Mouse (Mus musculus): ENCODE data around the gene Urad. TPM values are rescaled to one million over a fixed set of nuclear protein-coding genes. Genes with fewer than 3 reads are reported as not detected.

Gene Urad
- polyA plus RNA-seq, 1 experiment from 2014 or later, result not detected

GRCm38 (mm10) chr5:147351931-147352330, 29.7 kb upstream of the Urad start:
- Histone ChIP-seq H3K4me3 (no peak overlapping the region), H3K4me1 (no peaks in the 10 kb centered on the region), H3K9ac (no peak overlapping the region), H3K36me3 (no peaks in the 10 kb centered on the region), H3K27ac (replicated peaks) (no peak overlapping the region), H3K4me2 (no peak overlapping the region), H3K9me3 (no peaks in the 10 kb centered on the region), H3K27me3 (replicated peaks) (no peaks in the 10 kb centered on the region)
- WGBS, result 75% methylated on average over 8 of the region's 8 CpGs
- no peak for ATAC-seq (ENCODE audit: extremely low read depth, insufficient number of reproducible peaks, low FRiP score, low TSS enrichment)

- no peak overlapping the region for H3K27ac ChIP-seq (replicated peaks)
- H3K9ac ChIP-seq, result no peak overlapping the region
- ATAC-seq (ENCODE audit: extremely low read depth, insufficient number of reproducible peaks, low FRiP score, low TSS enrichment), result no peak
- no peaks in the 10 kb centered on the region for H3K36me3 ChIP-seq
- H3K9me3 ChIP-seq, result no peaks in the 10 kb centered on the region
- no peaks in the 10 kb centered on the region for H3K27me3 ChIP-seq (replicated peaks)
- 42% methylated on average over 1 of the region's 1 CpGs for WGBS
- no peak overlapping the region for H3K4me3 ChIP-seq
- no peak overlapping the region for H3K4me2 ChIP-seq
- H3K4me1 ChIP-seq, result no peaks in the 10 kb centered on the region
Observed at GRCm38 (mm10) chr5:147345981-147346380, 23.7 kb upstream of the Urad start.

GRCm38 (mm10) chr5:147343904-147344303, 21.7 kb upstream of the Urad start:
- H3K36me3 ChIP-seq, result no peaks in the 10 kb centered on the region
- ATAC-seq (ENCODE audit: extremely low read depth, insufficient number of reproducible peaks, low FRiP score, low TSS enrichment), result no peak
- WGBS, result 78% methylated on average over 10 of the region's 10 CpGs
- H3K4me1 ChIP-seq, result no peaks in the 10 kb centered on the region
- no peaks in the 10 kb centered on the region for H3K9me3 ChIP-seq
- H3K4me3 ChIP-seq, result no peak overlapping the region
- no peak overlapping the region for H3K27ac ChIP-seq (replicated peaks)
- H3K9ac ChIP-seq, result no peak overlapping the region
- H3K27me3 ChIP-seq (replicated peaks), result no peaks in the 10 kb centered on the region
- no peak overlapping the region for H3K4me2 ChIP-seq

- Histone ChIP-seq H3K4me1 (no peaks in the 10 kb centered on the region), H3K36me3 (no peaks in the 10 kb centered on the region), H3K4me2 (no peak overlapping the region), H3K9me3 (no peaks in the 10 kb centered on the region), H3K27ac (replicated peaks) (no peak overlapping the region), H3K4me3 (no peak overlapping the region), H3K9ac (no peak overlapping the region), H3K27me3 (replicated peaks) (no peaks in the 10 kb centered on the region)
- ATAC-seq (ENCODE audit: extremely low read depth, insufficient number of reproducible peaks, low FRiP score, low TSS enrichment), result no peak
- 77% methylated on average over 6 of the region's 6 CpGs for WGBS
Observed at GRCm38 (mm10) chr5:147342901-147343300, 20.7 kb upstream of the Urad start.

GRCm38 (mm10) chr5:147340741-147341414, 18.6 kb upstream of the Urad start:
- Histone ChIP-seq H3K4me2 (no peak overlapping the region), H3K27me3 (replicated peaks) (no peaks in the 10 kb centered on the region), H3K4me3 (no peak overlapping the region), H3K9me3 (no peaks in the 10 kb centered on the region), H3K9ac (no peak overlapping the region), H3K27ac (replicated peaks) (no peak overlapping the region), H3K4me1 (no peaks in the 10 kb centered on the region), H3K36me3 (no peaks in the 10 kb centered on the region)
- 56% methylated on average over 13 of the region's 13 CpGs for WGBS
- no peak for ATAC-seq (ENCODE audit: extremely low read depth, insufficient number of reproducible peaks, low FRiP score, low TSS enrichment)

GRCm38 (mm10) chr5:147339560-147339959, 17.3 kb upstream of the Urad start:
- Histone ChIP-seq H3K27ac (replicated peaks) (no peak overlapping the region), H3K27me3 (replicated peaks) (no peaks in the 10 kb centered on the region), H3K9me3 (no peaks in the 10 kb centered on the region), H3K9ac (no peak overlapping the region), H3K4me1 (no peaks in the 10 kb centered on the region), H3K4me3 (no peak overlapping the region), H3K36me3 (no peaks in the 10 kb centered on the region), H3K4me2 (no peak overlapping the region)
- no peak for ATAC-seq (ENCODE audit: extremely low read depth, insufficient number of reproducible peaks, low FRiP score, low TSS enrichment)
- 76% methylated on average over 11 of the region's 11 CpGs for WGBS

- H3K4me3 ChIP-seq, result no peak overlapping the region
- H3K9me3 ChIP-seq, result no peaks in the 10 kb centered on the region
- no peak overlapping the region for H3K27ac ChIP-seq (replicated peaks)
- no peak overlapping the region for H3K4me2 ChIP-seq
- 69% methylated on average over 9 of the region's 9 CpGs for WGBS
- no peak for ATAC-seq (ENCODE audit: extremely low read depth, insufficient number of reproducible peaks, low FRiP score, low TSS enrichment)
- no peaks in the 10 kb centered on the region for H3K36me3 ChIP-seq
- H3K27me3 ChIP-seq (replicated peaks), result no peaks in the 10 kb centered on the region
- no peaks in the 10 kb centered on the region for H3K4me1 ChIP-seq
- H3K9ac ChIP-seq, result no peak overlapping the region
Observed at GRCm38 (mm10) chr5:147338967-147339366, 16.7 kb upstream of the Urad start.

- Histone ChIP-seq H3K27ac (replicated peaks) (no peak overlapping the region), H3K4me3 (no peak overlapping the region), H3K4me2 (no peak overlapping the region), H3K9ac (no peak overlapping the region), H3K9me3 (0 out of 2 replicates have a peak, but pooled peaks cover 3% of the 10 kb centered on the region), H3K36me3 (no peaks in the 10 kb centered on the region), H3K4me1 (peaks cover 4% of the 10 kb centered on the region), H3K27me3 (replicated peaks) (peaks cover 21% of the 10 kb centered on the region)
- WGBS, result 29% methylated on average over 7 of the region's 7 CpGs
- ATAC-seq (ENCODE audit: extremely low read depth, insufficient number of reproducible peaks, low FRiP score, low TSS enrichment), result no peak
Observed at GRCm38 (mm10) chr5:147332711-147333110, 10.5 kb upstream of the Urad start.

GRCm38 (mm10) chr5:147331547-147331946, 9.3 kb upstream of the Urad start:
- Histone ChIP-seq H3K4me3 (no peak overlapping the region), H3K4me2 (no peak overlapping the region), H3K36me3 (no peaks in the 10 kb centered on the region), H3K27ac (replicated peaks) (no peak overlapping the region), H3K27me3 (replicated peaks) (peaks cover 21% of the 10 kb centered on the region), H3K9ac (no peak overlapping the region), H3K9me3 (0 out of 2 replicates have a peak, but pooled peaks cover 7% of the 10 kb centered on the region), H3K4me1 (peaks cover 4% of the 10 kb centered on the region)
- no peak for ATAC-seq (ENCODE audit: extremely low read depth, insufficient number of reproducible peaks, low FRiP score, low TSS enrichment)
- WGBS, result 44% methylated on average over 2 of the region's 2 CpGs

- Histone ChIP-seq H3K9ac (no peak overlapping the region), H3K4me3 (no peak overlapping the region), H3K36me3 (no peaks in the 10 kb centered on the region), H3K27ac (replicated peaks) (no peak overlapping the region), H3K4me1 (peaks cover 4% of the 10 kb centered on the region), H3K4me2 (no peak overlapping the region), H3K9me3 (0 out of 2 replicates have a peak, but pooled peaks cover 7% of the 10 kb centered on the region), H3K27me3 (replicated peaks) (peaks cover 25% of the 10 kb centered on the region)
- no peak for ATAC-seq (ENCODE audit: extremely low read depth, insufficient number of reproducible peaks, low FRiP score, low TSS enrichment)
- 76% methylated on average over 11 of the region's 11 CpGs for WGBS
Observed at GRCm38 (mm10) chr5:147329946-147330345, 7.7 kb upstream of the Urad start.

- Histone ChIP-seq H3K36me3 (no peaks in the 10 kb centered on the region), H3K4me1 (peaks cover under 1% of the 10 kb centered on the region), H3K4me2 (no peak overlapping the region), H3K4me3 (no peak overlapping the region), H3K27ac (replicated peaks) (no peak overlapping the region), H3K9ac (no peak overlapping the region), H3K27me3 (replicated peaks) (peaks cover 33% of the 10 kb centered on the region), H3K9me3 (0 out of 2 replicates have a peak, but pooled peaks cover 7% of the 10 kb centered on the region)
- 77% methylated on average over 5 of the region's 5 CpGs for WGBS
- ATAC-seq (ENCODE audit: extremely low read depth, insufficient number of reproducible peaks, low FRiP score, low TSS enrichment), result no peak
Observed at GRCm38 (mm10) chr5:147327636-147328035, 5.4 kb upstream of the Urad start.

GRCm38 (mm10) chr5:147325931-147326330, 3.7 kb upstream of the Urad start:
- Histone ChIP-seq H3K4me1 (no peaks in the 10 kb centered on the region), H3K27ac (replicated peaks) (no peak overlapping the region), H3K9me3 (0 out of 2 replicates have a peak, but pooled peaks cover 7% of the 10 kb centered on the region), H3K36me3 (no peaks in the 10 kb centered on the region), H3K27me3 (replicated peaks) (peaks cover 45% of the 10 kb centered on the region), H3K4me3 (no peak overlapping the region), H3K9ac (no peak overlapping the region), H3K4me2 (no peak overlapping the region)
- 70% methylated on average over 11 of the region's 11 CpGs for WGBS
- ATAC-seq (ENCODE audit: extremely low read depth, insufficient number of reproducible peaks, low FRiP score, low TSS enrichment), result no peak
